Mouse (Mus musculus): ENCODE results near the gene Dao. TPM values are rescaled to one million over a fixed set of nuclear protein-coding genes. Genes with fewer than 3 reads are reported as not detected.

Dao gene
- polyA plus RNA-seq, 1 experiment: 0.06 TPM

DNA sequence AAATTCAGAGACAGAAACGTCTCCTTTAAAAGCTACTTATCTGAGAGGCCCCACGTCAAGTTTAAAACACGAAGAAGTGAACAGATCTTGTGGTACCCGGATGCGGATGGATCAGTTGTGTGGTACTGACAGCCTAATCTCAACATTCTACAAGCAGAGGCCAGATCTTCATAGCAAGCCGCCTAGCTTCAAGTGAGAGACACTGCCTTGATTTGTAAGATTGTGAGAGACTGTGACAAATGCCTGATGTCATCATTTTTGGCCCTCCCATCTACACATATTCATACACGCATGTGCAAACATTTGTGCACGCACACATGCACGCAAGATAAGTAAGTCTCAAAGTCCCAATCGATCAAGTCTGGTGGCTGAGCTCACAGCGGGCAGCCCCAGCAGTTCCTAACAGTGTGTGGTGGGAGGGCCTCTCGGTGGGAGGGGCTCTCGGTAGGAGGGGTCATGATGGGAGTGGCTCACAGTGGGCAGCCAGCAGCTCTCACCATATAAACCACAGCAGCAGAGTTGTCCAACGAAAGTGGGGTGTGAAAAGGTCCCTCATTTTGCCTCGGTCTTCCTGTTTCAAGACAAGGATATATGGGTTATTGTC is 37.9 kb downstream of the Dao start:
- no peaks in the 10 kb centered on the region for H3K36me3 ChIP-seq (ENCODE audit: control insufficient read depth, insufficient read depth, low read length)
- TF ChIP-seq CTCF (IDR thresholded peaks at IDR 0.05; ENCODE audit: control insufficient read depth, insufficient read depth, insufficient replicate concordance, low read depth, low read length) (no peak), POLR2A (IDR thresholded peaks at IDR 0.05; ENCODE audit: control insufficient read depth, low read depth, low read length) (no peak)
- H3K4me3 ChIP-seq (ENCODE audit: control insufficient read depth, low read depth, low read length): no peak overlapping the region
- H3K4me1 ChIP-seq (ENCODE audit: control insufficient read depth, insufficient read depth, low read length): 0 out of 2 replicates have a peak, but pooled peaks cover 2% of the 10 kb centered on the region
- no peaks in the 10 kb centered on the region for H3K27me3 ChIP-seq (ENCODE audit: control insufficient read depth, insufficient read depth, low read length)
- H3K27ac ChIP-seq (ENCODE audit: control insufficient read depth, insufficient read depth, low read depth, low read length): no peak overlapping the region

GRCm38 (mm10) chr5:114043800-114044199 is 40.3 kb downstream of the Dao start:
- H3K4me3 ChIP-seq (ENCODE audit: control insufficient read depth, low read depth, low read length): no peak overlapping the region
- H3K27ac ChIP-seq (ENCODE audit: control insufficient read depth, insufficient read depth, low read depth, low read length): no peak overlapping the region
- H3K36me3 ChIP-seq (ENCODE audit: control insufficient read depth, insufficient read depth, low read length): no peaks in the 10 kb centered on the region
- TF ChIP-seq POLR2A (IDR thresholded peaks at IDR 0.05; ENCODE audit: control insufficient read depth, low read depth, low read length): no peak
- TF ChIP-seq CTCF (IDR thresholded peaks at IDR 0.05; ENCODE audit: control insufficient read depth, insufficient read depth, insufficient replicate concordance, low read depth, low read length): no peak
- 0 out of 2 replicates have a peak, but pooled peaks cover 2% of the 10 kb centered on the region for H3K4me1 ChIP-seq (ENCODE audit: control insufficient read depth, insufficient read depth, low read length)
- no peaks in the 10 kb centered on the region for H3K27me3 ChIP-seq (ENCODE audit: control insufficient read depth, insufficient read depth, low read length)

DNA sequence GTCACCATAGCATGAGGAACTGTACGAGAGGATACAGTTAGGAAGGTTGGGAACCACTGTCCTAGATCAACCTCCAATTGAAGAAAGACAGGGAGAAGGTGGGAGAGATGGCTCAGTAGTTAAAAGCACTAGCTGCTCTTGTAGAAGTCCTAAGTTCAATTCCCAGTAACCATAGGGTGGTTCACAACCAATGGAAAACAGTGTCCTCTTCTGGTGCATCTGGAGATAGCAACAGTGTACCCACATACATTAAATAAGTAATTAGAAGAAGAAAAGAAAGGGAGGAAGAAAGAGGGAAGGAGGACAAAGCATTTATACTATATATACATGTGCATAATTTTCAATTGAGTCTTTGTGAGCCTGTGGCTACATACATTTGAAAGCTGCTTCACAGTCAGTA is 41.6 kb downstream of the Dao start:
- H3K4me3 ChIP-seq (ENCODE audit: control insufficient read depth, low read depth, low read length): no peak overlapping the region
- TF ChIP-seq CTCF (IDR thresholded peaks at IDR 0.05; ENCODE audit: control insufficient read depth, insufficient read depth, insufficient replicate concordance, low read depth, low read length) (no peak), POLR2A (IDR thresholded peaks at IDR 0.05; ENCODE audit: control insufficient read depth, low read depth, low read length) (no peak)
- H3K27ac ChIP-seq (ENCODE audit: control insufficient read depth, insufficient read depth, low read depth, low read length): no peak overlapping the region
- H3K36me3 ChIP-seq (ENCODE audit: control insufficient read depth, insufficient read depth, low read length): no peaks in the 10 kb centered on the region
- 0 out of 2 replicates have a peak, but pooled peaks cover 2% of the 10 kb centered on the region for H3K4me1 ChIP-seq (ENCODE audit: control insufficient read depth, insufficient read depth, low read length)
- no peaks in the 10 kb centered on the region for H3K27me3 ChIP-seq (ENCODE audit: control insufficient read depth, insufficient read depth, low read length)

- H3K4me3 ChIP-seq (ENCODE audit: control insufficient read depth, low read depth, low read length): no peak overlapping the region
- no peaks in the 10 kb centered on the region for H3K27me3 ChIP-seq (ENCODE audit: control insufficient read depth, insufficient read depth, low read length)
- no peaks in the 10 kb centered on the region for H3K36me3 ChIP-seq (ENCODE audit: control insufficient read depth, insufficient read depth, low read length)
- TF ChIP-seq CTCF (IDR thresholded peaks at IDR 0.05; ENCODE audit: control insufficient read depth, insufficient read depth, insufficient replicate concordance, low read depth, low read length) (no peak), POLR2A (IDR thresholded peaks at IDR 0.05; ENCODE audit: control insufficient read depth, low read depth, low read length) (no peak)
- H3K4me1 ChIP-seq (ENCODE audit: control insufficient read depth, insufficient read depth, low read length): 0 out of 2 replicates have a peak, but pooled peaks cover 2% of the 10 kb centered on the region
- no peak overlapping the region for H3K27ac ChIP-seq (ENCODE audit: control insufficient read depth, insufficient read depth, low read depth, low read length)
Measured at GRCm38 (mm10) chr5:114046151-114046550, 42.6 kb downstream of the Dao start.

DNA sequence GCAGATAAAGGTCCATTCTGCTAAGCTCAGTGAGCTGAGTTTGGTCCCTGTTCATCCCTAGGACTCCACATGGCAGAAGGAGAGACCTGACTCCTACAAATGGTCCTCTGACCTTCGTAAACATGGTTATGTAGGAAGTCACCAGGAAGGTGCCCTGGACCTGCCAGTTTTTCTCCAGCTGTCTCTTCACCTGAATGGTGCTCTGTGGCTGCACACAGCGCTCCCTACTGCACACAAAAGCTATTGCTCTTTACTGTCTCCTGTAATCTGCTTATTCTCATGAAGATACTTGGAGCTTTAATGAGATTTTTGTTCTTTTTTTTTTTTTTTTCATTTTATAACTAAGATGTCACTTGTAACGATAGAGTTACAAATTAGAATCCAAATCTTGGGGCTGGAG is 43.1 kb downstream of the Dao start:
- Histone ChIP-seq H3K36me3 (ENCODE audit: control insufficient read depth, insufficient read depth, low read length) (no peaks in the 10 kb centered on the region), H3K27me3 (ENCODE audit: control insufficient read depth, insufficient read depth, low read length) (no peaks in the 10 kb centered on the region), H3K27ac (ENCODE audit: control insufficient read depth, insufficient read depth, low read depth, low read length) (no peak overlapping the region), H3K4me3 (ENCODE audit: control insufficient read depth, low read depth, low read length) (no peak overlapping the region), H3K4me1 (ENCODE audit: control insufficient read depth, insufficient read depth, low read length) (0 out of 2 replicates have a peak, but pooled peaks cover 2% of the 10 kb centered on the region)
- TF ChIP-seq POLR2A (IDR thresholded peaks at IDR 0.05; ENCODE audit: control insufficient read depth, low read depth, low read length) (no peak), CTCF (IDR thresholded peaks at IDR 0.05; ENCODE audit: control insufficient read depth, insufficient read depth, insufficient replicate concordance, low read depth, low read length) (no peak)

DNA sequence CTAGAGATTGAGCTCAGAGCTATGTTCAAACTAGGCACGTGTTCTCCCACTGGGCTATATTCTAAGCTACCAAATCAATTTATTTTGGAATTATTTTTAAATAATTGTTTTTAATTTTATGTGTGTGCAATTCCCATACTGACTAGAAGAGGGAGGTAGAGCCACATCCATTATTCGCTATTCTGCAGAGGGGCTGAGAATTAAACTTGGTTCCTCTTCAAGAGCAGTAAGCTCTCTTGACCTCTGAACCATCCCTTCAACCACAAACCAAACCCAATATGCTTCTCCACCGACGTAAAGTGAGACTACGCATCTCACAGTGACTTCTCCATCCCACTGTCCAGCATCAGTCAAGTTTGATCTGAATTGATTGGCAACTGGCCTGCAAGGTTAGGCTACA is 43.7 kb downstream of the Dao start:
- H3K36me3 ChIP-seq (ENCODE audit: control insufficient read depth, insufficient read depth, low read length): no peaks in the 10 kb centered on the region
- H3K4me3 ChIP-seq (ENCODE audit: control insufficient read depth, low read depth, low read length): no peak overlapping the region
- TF ChIP-seq CTCF (IDR thresholded peaks at IDR 0.05; ENCODE audit: control insufficient read depth, insufficient read depth, insufficient replicate concordance, low read depth, low read length): no peak
- TF ChIP-seq POLR2A (IDR thresholded peaks at IDR 0.05; ENCODE audit: control insufficient read depth, low read depth, low read length): no peak

GRCm38 (mm10) chr5:114048731-114049308 is 45.3 kb downstream of the Dao start:
- H3K27me3 ChIP-seq (ENCODE audit: control insufficient read depth, insufficient read depth, low read length): no peaks in the 10 kb centered on the region
- no peak overlapping the region for H3K4me3 ChIP-seq (ENCODE audit: control insufficient read depth, low read depth, low read length)
- TF ChIP-seq CTCF (IDR thresholded peaks at IDR 0.05; ENCODE audit: control insufficient read depth, insufficient read depth, insufficient replicate concordance, low read depth, low read length): no peak
- no peak for TF ChIP-seq POLR2A (IDR thresholded peaks at IDR 0.05; ENCODE audit: control insufficient read depth, low read depth, low read length)
- H3K4me1 ChIP-seq (ENCODE audit: control insufficient read depth, insufficient read depth, low read length): peaks cover 6% of the 10 kb centered on the region; the same call in 1 of the 2 replicates
- no peak overlapping the region for H3K27ac ChIP-seq (ENCODE audit: control insufficient read depth, insufficient read depth, low read depth, low read length)
- no peaks in the 10 kb centered on the region for H3K36me3 ChIP-seq (ENCODE audit: control insufficient read depth, insufficient read depth, low read length)

More for the DNA sequence above, 43.7 kb downstream of the Dao start:
- Histone ChIP-seq H3K4me1 (ENCODE audit: control insufficient read depth, insufficient read depth, low read length) (peaks cover 2% of the 10 kb centered on the region; the same call in 1 of the 2 replicates), H3K27ac (ENCODE audit: control insufficient read depth, insufficient read depth, low read depth, low read length) (no peak overlapping the region), H3K27me3 (ENCODE audit: control insufficient read depth, insufficient read depth, low read length) (no peaks in the 10 kb centered on the region)

Measured in testis, adult 2 months (tissue).